Mouse (Mus musculus): ENCODE results near the gene Slc25a10. TPM values are rescaled to one million over a fixed set of nuclear protein-coding genes. Genes with fewer than 3 reads are reported as not detected.

The Slc25a10 gene
- 10 to 100 TPM; 18.7 to 20.4 TPM for total RNA-seq (2021)

DNA sequence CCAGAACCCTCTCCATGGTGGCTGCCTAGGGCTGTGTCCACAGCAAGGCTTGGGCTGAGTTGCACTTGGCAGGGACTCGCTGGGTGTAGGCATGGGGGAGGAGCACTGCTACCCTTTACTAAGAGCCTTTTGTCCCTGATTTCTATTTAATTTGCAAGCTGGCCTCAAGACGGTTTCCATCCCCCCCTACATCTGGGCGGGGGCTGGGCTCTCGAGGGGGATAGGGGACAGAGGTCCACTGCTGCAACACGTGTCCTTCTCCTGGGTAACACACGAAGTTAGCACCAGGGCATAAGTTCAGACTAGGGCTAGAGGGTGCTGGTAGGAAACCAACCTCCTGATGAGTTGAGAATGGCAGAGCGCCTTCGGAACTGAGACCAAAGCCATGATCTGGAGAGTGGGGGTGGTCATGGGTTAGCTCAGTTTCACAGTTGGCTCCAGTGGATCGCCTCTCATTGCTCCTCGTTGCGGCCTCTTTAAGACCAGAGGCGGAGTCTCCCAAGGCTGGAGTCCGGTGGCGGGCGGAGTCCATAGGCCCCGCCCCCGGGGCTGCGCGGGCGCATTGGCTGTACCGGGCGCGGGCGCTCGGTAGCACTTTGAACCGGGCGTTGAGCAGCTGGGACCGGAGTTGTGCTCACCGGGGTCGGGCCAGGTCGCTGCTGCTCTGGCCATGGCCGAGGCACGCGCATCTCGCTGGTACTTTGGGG, at the start of gene Slc25a10:
Slc25a10 (plus strand) TSS at position 524 of the 707 bp plus-strand sequence.
- peak; percentile 84 to 87 for DNase-seq

DNA sequence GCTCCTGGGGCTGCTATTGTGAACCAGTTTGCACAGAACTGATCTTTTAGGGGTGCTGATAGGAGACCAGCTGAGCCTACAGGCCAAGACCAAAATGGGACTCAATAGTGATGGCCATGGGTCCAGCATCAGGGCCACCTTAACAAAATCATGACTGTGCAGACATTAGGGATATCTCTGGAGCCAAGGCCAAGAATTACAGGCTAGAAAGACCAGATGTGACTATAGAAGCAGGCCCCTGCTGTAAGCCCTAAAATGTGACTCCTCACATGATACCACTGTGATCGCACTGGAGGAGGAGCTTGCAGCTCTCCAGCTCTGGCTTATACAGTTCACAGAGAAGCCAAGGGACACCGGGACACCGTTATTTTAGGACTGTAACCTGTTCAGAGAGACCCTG, 49.3 kb upstream of the Slc25a10 start, which contains the start of gene Tspan10:
Tspan10 (plus strand) TSS at position 301 of the 400 bp plus-strand sequence.
- DNase-seq, result no peak

DNA sequence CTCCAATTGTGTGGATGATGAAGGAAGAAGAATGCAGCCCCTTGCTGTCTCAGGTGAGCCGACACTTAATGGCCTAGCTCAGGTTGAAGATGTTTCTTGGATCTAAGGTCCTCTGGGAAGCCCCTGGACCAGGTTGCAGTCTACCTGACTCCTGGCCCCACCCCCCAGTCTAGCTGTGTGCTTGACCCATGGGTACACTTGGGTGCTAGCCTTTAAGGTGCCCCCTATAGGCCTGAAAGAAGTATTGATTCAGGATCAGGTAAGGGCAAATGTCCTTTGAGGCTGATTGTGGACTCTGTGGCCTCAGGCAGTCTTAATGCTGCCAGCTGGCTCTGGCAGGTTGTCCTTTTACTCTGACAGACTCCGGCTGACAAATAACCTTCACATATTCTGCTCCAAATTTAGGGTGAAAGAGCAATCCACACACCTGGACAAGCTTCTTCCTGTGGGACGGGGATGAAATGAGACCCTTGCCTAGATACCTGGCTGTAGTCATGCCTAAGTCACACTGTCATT, 48.8 kb upstream of the Slc25a10 start:
- no peak for DNase-seq

DNA sequence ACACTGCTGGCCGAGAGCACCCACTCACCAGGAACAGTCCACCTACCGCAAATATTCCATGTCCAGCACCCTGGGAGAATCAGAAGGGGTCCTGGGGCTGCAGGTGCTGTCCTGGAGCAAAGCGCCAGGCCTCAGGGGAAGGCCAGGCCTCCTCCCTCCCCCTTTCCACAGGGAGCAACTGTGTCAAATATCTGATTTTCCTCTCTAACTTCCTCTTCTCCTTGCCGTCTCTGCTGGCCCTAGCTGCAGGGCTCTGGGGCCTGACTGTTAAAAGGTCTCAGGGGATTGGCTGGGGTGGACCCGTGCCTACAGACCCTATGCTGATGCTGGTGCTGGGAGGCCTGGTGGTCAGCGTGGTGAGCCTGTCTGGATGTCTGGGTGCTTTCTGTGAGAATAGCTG, 47.5 kb upstream of the Slc25a10 start:
- DNase-seq, result no peak

DNA sequence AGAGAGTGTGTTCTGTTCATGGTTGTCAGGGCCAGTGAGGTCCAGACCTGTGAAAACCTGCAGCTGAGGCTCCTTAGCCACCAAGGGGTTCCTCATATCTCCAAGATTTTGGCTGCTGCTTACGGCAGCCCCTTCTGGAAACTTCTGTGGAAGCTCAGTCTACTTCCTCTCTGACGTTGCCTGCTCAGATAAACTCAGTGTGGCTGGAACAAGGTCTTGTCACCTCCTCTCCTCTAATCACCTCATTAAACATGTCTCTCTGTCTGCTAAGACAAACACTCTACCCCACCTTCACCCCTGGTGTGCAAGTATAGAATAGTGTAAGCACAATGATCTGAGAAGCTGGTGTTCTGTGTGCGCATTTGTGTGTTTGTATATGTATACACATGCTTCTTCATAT, 46.2 kb upstream of the Slc25a10 start:
- no peak for DNase-seq

DNA sequence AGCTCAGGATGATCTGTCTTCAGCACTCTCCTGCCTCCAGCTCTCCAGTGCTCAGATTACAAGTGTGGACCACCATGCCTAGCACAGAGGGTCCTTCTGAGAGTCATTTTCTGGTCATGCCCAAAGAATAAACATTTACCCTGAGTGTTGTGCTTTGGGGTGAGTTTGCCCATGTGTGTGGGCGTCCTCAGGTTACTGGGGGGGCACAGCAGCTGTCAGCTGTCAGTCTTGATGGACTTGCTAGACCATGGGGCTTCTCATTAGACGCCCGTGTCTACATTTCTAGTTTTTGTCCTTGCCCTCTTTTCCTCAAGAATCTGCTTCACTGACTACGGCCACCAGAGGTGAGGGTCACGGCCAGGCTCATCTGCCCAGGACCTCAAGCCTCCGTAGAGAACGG, 44.5 kb upstream of the Slc25a10 start:
- DNase-seq, result no peak

DNA sequence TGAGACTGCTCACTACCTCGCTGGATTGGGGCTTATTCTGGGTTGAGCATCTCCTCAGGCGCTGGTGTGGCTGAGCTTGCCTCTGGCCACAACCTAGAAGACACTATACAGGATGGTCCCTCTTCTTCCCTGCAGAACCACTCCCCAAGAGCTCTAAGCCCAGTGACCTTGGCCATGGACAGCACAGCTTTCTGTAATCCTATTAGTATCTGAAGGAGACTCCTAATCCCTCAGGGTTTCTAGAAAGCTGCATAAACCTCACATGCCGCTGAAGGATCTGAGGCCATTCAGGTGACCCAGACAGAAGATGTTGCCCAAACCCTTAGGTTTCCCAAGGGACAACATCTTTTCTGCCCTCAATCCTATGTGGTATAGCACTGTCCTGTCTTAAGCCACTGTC, 39.4 kb upstream of the Slc25a10 start:
- no peak for DNase-seq

DNA sequence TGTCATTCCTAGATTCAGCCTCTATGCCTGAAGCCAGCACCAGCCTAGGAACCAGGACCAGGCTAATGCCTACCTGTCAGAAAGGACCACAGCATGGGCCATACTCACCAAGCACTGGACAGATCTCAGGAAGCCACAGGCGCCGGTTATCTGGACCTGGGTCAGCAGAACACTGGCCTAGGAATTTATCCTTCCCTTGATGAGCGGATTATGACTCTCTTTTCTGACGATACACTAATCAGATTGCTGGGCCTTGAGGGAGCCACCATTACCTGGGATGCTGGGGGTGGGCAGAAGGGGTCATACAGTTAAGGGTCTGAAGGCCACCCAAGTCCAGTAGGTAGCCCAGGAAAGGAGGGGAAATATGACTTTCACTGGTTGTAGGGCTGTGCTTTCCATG, 38.3 kb upstream of the Slc25a10 start, which contains the start of gene Pde6g:
Pde6g (minus strand) TSS at position 195 of the 400 bp plus-strand sequence.
- DNase-seq, result no peak

DNA sequence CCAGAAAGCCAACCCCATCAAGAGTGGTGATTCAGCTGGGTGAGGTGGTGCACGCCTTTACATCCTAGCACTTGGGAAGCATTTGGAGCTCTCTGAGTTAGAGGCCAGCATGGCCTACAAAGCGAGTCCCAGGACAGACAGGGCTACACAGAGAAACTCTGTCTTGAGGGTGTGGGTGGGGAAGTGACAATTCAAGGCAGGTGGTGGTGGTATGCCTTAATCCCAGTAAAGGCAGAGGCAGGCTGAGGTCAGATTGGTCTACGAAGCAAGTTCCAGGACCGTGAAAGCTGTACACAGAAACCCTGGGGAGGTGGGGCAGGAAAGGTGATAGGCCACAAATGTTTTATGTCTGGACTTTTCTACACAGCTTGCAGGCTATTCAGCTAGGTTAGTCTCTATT, 36.7 kb upstream of the Slc25a10 start:
- no peak for DNase-seq

DNA sequence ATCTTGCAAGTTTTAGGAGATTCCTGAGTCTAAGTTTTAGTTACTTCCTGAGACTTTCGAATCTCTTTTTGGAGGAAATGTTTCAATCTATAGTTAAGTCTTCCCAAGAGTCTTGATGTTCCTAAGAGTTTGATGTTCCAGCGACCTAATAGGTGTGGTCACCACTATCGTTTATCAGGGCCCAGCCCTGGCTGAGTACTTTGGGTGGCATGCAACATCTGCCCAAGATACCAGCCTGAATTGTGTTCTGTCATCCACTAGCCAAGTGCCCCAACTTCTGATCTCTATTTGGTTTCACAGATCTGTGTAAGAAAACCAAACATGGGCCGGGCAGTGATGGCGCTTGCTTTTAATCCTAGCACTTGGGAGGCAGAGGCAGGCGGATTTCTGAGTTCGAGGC, 36.2 kb upstream of the Slc25a10 start:
- no peak for DNase-seq

DNA sequence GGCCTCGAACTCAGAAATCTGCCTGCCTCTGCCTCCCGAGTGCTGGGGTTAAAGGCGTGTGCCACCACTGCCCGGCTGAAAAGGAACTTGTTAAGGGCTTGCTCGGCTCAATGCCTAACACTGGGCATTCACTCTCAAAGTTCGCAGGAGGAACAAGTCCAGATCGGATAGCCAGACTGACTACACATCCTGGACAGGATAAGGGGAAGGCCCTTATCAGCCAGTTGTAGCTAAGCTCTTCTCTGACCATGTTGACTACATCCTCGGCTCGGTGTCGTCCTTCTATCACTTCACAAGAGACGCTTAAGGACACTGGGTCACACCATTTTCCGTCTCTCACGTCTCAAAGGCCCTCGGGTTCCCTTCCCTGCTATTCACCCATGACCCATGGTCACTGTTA, 34.3 kb upstream of the Slc25a10 start:
- DNase-seq, result no peak

DNA sequence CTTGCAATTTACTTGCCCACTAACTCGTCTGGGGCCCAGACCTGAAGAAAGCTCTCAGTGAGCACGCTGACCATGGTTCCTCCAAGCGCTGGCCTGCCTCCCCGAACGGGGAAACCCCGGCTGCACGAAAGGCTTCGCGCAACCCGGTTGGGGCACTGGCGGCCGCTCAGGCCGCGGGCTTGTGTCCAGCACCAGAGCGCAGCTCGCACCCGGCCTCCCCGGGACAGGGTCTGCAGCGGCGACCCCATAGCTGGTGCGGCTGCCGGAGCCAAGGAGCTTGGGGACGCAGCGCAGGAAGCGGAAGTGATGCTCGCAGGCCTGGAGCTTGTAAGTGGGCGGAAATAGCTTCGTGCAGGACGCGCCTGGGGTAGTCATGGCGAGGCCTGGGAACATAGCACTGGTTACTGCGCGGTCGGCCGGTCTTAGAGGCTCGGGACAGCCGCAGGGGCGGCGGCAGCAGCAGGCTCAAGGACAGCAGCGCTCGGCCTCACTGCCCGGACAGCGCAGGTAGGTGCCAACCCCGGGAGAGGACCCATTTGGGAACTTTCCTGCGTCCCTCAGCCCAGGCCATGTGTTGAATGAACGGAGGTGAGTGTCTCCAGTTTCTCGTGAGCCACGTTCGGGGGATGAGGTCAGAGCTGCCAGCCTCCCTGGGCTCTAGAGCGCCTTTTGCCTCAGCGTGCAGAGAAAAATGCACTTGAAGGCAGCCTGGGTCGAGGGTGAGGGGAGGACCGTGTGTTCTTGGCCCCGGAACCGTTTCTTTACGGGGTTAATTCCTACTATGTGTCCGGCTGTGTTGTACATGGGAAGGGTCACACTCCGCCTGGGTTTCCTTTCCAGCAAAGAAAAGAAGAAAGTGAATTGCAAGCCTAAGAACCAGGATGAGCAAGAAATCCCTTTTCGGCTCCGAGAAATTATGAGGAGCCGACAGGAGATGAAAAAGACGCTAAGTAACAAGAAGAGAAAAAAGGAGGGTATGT, 33.6 kb upstream of the Slc25a10 start, which contains the start of the genes Oxld1 and Ccdc137:
Oxld1 (minus strand) TSS at position 297 of the 980 bp plus-strand sequence.
Ccdc137 (plus strand) TSS at position 344 of the 980 bp plus-strand sequence.
- DNase-seq, result peak; percentile 79 to 84

DNA sequence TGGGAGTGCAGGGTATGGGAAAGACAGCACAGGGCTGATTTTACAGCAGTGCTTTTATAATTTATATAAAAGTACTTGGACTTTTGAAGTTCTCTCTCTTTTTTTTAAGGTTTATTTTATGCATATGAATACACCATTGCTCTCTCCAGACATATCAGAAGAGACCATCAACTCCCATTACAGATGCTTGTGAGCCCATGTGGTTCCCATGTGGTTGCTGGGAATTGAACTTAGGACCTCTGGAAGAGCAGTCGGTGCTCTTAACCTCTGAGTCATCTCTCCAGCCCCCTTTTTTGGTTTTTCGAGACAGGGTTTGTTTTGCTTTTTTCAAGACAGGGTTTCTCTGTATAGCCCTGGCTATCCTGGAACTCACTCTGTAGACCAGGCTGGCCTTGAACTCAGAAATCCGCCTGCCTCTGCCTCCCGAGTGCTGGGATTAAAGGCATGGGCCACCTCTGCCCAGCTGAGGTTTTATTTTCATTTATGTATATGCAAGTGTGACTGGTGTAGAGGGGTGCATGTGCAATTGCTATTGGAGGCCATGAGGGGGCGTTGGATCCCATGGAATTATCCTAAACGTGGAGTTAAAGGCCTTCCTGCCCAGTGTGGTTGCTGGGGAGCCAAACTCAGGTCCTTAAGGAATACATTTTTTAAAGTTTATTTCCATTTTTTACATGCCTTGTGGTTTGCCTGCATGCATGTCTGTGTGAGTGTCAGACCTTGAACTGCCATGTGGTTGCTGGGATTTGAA, 32.6 kb upstream of the Slc25a10 start:
- no peak for DNase-seq

DNA sequence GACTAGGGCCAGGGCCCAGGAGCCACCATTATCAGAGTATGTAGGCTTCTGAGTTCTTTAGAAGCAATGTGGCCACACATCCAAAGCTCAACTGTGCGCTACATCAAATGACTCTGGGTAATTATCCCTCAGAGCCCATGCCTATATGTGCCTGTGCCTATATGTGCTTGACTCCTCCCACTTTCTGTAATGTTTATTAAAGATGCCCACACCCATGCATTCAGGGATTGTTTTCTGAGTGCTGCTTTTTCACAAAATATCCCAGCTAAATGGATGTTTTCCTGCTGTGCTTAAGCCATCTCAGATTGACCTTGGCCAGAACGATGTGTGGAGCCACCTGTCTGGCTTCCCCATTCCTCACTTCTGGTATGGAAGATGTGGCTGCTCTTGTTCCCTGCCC, 28.1 kb upstream of the Slc25a10 start:
- DNase-seq, result no peak

DNA sequence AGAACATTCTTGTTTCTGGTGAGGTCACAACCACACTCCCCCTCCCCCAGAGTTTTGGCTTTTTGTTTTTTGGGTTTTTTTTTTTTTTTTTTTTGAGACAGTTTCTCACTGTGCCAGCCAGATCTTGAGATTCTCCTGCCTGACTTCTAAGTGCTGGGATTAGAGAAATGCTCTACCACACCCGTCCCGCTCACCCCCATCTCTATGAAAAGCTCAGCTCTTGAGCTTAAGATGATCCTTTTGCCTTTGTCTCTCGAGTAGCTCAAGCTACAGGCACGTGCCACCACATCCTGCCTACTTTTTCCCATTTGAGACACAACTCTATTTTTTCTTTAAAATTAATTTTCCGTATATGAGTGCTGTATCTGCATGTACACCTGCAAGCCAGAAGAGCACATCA, 27.3 kb upstream of the Slc25a10 start:
- DNase-seq, result no peak

DNA sequence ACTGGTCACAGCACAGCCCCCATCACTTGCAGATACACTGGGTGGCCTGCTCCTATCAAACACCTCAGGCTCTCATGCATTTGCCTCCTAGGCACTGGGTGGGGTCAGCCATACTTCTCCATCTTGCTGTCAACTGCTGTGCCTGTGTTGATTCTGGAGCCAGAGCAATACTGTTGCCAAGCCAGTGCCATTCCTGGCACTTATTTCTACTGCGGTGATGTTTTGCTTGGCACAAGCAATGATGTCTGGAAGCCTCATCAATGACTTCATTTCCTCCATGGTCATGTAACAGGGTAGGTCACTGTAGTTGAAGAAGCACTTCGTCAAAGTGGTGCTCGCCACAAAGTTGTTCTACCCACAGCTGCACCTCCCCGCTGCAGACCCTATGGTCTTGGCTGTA, 26.1 kb upstream of the Slc25a10 start:
- no peak for DNase-seq

DNA sequence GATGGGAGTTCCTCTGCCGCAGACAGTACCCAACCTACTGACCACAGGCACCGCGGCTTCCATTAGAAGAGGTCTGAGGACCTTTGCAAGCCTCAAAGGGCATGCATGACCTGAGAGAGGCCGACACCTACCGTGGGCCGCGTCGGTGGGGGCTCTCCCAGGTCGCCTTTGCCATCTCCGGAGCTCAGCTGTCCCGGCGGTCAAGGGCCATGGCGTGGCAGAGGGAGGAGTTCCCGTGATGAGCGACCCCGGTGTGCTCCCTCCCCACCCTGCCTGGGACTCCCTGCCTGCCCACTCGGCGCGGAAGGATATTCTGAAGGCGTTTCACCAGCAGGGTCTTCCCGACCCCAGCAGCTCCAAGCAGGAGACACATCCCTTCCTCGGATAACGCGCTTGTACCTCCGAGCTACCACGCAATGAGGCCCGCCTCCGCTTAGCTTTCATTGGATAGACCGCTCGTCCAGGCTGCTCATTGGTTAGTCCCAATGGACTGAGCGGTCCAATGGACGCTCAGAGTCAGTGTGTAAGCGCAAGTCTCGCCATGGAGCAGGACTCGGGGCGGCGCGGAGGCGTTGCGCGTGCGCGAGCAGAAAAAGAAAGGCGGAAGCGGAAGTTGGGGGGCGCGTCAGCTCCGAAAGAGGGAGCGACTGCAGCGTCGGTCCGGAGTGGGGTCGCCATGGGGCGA, 24.4 kb upstream of the Slc25a10 start, which contains the start of gene Arl16:
Arl16 (minus strand) TSS at position 557 of the 685 bp plus-strand sequence.
- DNase-seq, result peak; percentile 92 to 93

DNA sequence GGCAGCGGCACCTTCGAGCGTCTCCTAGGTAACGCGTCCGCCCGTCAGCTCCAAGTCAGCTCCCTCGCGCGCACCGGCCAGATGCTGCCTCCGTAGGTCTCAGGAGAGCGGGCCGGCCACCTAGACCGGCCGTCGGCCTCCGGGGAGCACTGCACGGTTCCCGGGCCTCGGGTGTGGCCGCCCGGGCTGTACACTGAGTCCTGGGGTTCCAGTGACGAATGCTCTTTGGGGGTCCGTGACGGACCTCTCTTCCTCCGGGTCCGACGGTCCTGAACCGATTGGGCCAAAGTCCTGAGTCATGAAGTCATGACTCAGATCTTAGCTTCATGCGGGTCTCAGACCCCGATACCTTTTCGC, 23.9 kb upstream of the Slc25a10 start:
- no peak for DNase-seq

DNA sequence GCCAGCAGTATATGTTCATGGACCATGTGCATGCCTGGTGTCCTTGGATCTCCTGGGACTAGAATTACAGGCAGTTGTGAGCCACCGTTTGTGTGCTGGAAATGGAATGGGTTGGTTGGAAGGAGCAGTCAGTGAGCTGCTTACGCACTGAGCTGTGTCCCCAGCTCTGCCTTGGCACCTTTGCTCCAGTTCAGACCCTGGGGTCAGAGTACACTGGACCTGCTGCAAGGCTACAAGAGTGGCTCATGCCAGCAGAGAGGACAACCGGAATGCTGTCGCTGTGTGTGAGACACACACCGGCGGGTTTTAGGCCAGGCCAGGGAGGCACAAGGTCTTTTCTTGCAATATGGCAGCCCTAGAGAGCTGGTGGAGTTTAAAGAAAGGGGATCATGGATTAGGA, 19.6 kb upstream of the Slc25a10 start:
- DNase-seq, result no peak

DNA sequence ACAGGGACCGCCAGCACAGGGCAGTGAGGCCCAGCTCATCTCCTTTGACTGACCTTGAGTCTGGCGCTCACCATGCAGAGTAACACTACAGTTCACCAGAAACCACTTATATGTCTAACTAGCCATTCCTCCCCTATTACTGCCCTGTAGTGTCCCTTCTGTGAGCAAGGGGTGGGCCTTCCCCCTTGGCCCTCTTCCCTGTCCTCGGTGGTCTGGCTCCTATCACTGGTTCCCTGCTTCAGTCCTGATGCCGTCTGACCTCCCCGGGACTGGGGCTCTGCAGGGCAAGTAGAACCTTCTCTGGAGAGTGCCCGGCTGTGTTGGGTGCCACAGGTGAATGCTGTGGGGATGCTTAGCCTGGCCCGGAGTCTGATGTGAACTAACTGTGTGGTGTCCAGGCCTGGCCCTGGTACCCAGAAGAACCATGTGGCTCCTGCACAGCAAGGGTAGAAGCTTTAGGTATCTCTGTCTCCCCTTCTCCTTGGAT, 8.1 kb upstream of the Slc25a10 start:
- DNase-seq, result no peak

DNA sequence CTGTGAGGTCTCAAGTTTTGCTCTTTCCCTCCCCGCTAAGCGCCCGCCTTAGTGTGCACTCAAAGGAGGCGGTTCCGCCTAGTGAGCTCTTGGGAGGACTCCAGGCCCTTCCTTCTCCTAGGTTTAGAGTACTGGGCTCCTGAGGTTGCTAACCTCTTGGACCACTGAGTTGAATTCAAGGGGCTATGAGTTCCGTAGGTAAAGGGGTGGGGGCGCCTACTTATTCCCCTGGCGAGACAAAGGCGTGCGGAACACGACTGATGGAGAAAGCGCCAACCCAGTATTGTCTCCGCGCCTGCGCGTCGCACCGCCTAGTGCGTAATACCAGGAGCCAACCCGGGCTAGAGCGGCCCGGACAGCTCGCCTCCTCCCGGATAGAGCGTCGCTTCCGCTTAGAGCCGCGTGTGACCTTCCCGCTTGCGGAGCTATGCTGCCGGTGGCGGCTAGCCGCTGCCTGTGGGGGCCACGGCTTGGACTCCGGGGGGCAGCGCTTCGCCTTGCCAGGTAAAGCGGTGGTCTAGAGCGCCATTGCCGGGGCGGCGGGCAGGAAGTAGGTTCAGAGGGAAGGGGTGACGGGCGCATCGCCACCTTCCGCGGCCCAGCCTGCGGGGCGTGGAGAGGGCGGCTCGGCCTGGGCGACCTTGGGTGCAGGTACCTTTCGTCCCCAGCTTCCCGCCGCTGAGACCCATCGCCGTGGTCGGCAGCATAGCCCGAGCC, 7.2 kb upstream of the Slc25a10 start, which contains the start of gene Mrpl12:
Mrpl12 (plus strand) TSS at position 349 of the 717 bp plus-strand sequence.
- peak; percentile 89 to 91 for DNase-seq
